Mouse (Mus musculus) MEL (cell line): ENCODE data around the gene Syt2. TPM values are rescaled to one million over a fixed set of nuclear protein-coding genes. Genes with fewer than 3 reads are reported as not detected.

ENCODE experiments used
- DNase-seq: peaks from one replicate; pipeline ENCODE4 v3.0.0; 2011; ENCODE audit warnings: low read depth, low spot score
- H3K27ac ChIP-seq: 2 replicates; pipeline ENCODE4 v1.5.1; 2012; ENCODE audit warnings: low read depth, mild to moderate bottlenecking, control low read depth, low read length, moderate library complexity; ENCODE audit not compliant: control insufficient read depth
- H3K27me3 ChIP-seq, 2 experiments: fragments of 150-350 bp in 1 of 2; sonication (generic) in 1 of 2; 2 replicates each; pipeline ENCODE4 v1.6.1; 2012; ENCODE audit warnings: low read length in 2 of 2, mild to moderate bottlenecking in 2 of 2, improper control_type of control experiment in 1 of 2, moderate library complexity in 1 of 2; ENCODE audit not compliant: insufficient read depth in 2 of 2, control insufficient read depth in 1 of 2
- H3K36me3 ChIP-seq, 2 experiments: 2 replicates each; pipeline ENCODE4 v1.6.1; 2012 to 2014; ENCODE audit warnings: low read length in 2 of 2, improper control_type of control experiment in 1 of 2, inconsistent platforms in 1 of 2, mild to moderate bottlenecking in 1 of 2; ENCODE audit not compliant: insufficient read depth in 2 of 2, control insufficient read depth in 1 of 2
- H3K4me1 ChIP-seq, 2 experiments: fragments of 150-350 bp in 1 of 2; sonication (generic) in 1 of 2; 2 replicates each; pipeline ENCODE4 v1.6.1; 2012; ENCODE audit warnings: low read length in 2 of 2, improper control_type of control experiment in 1 of 2, mild to moderate bottlenecking in 1 of 2; ENCODE audit not compliant: insufficient read depth in 2 of 2, control insufficient read depth in 1 of 2
- H3K4me3 ChIP-seq, 2 experiments: fragments of 150-350 bp in 1 of 2; sonication (generic) in 1 of 2; 2 replicates each; pipeline ENCODE4 v1.5.1; 2012; ENCODE audit warnings: low read depth in 2 of 2, low read length in 2 of 2, mild to moderate bottlenecking in 2 of 2, moderate library complexity in 2 of 2, control low read depth in 1 of 2, improper control_type of control experiment in 1 of 2; ENCODE audit not compliant: control insufficient read depth in 1 of 2, insufficient read depth in 1 of 2
- H3K79me2 ChIP-seq: 2 replicates; pipeline ENCODE4 v1.6.1; 2012; ENCODE audit warnings: mild to moderate bottlenecking, low read length, moderate library complexity; ENCODE audit not compliant: control insufficient read depth, poor library complexity, insufficient read depth
- H3K9ac ChIP-seq: 2 replicates; pipeline ENCODE4 v1.6.1; 2012; ENCODE audit warnings: low read depth, mild to moderate bottlenecking, control low read depth, low read length, moderate library complexity; ENCODE audit not compliant: control insufficient read depth, poor library complexity, severe bottlenecking
- H3K9me3 ChIP-seq: fragments of 150-350 bp; sonication (generic); replicated peaks from 2 replicates; pipeline ENCODE4 v1.6.1; 2012; ENCODE audit warnings: mild to moderate bottlenecking, low read length, improper control_type of control experiment, moderate library complexity; ENCODE audit not compliant: insufficient read depth
- BHLHE40 ChIP-seq: IDR thresholded peaks from 2 replicates; pipeline ENCODE4 v1.6.1; 2012; ENCODE audit warnings: low read depth, mild to moderate bottlenecking, inconsistent platforms, low read length, improper control_type of control experiment, borderline replicate concordance
- CHD1 ChIP-seq: IDR thresholded peaks from 2 replicates; pipeline ENCODE4 v1.6.1; 2012; ENCODE audit warnings: low read depth, mild to moderate bottlenecking, inconsistent platforms, low read length, improper control_type of control experiment
- CHD2 ChIP-seq: IDR thresholded peaks from 2 replicates; pipeline ENCODE4 v1.6.1; 2011; ENCODE audit warnings: low read length, improper control_type of control experiment
- CTCF ChIP-seq, 3 experiments: IDR thresholded peaks in 2 of 3; conservative IDR thresholded peaks in 1 of 3; 2 replicates each; pipeline ENCODE4 v1.5.1; 2011 to 2012; ENCODE audit warnings: low read length in 3 of 3, low read depth in 2 of 3, mild to moderate bottlenecking in 2 of 3, improper control_type of control experiment in 1 of 3, inconsistent platforms in 1 of 3, mixed read lengths in 1 of 3, moderate library complexity in 1 of 3; ENCODE audit not compliant: control insufficient read depth in 1 of 3, insufficient read depth in 1 of 3, poor library complexity in 1 of 3, severe bottlenecking in 1 of 3
- ELF1 ChIP-seq: IDR thresholded peaks from 2 replicates; pipeline ENCODE4 v1.6.1; 2014; ENCODE audit warnings: low read depth, mild to moderate bottlenecking, inconsistent platforms, low read length, improper control_type of control experiment, moderate library complexity
- EP300 ChIP-seq, 2 experiments: IDR thresholded peaks; 2 replicates each; pipeline ENCODE4 v1.6.1; 2011; ENCODE audit warnings: improper control_type of control experiment in 2 of 2, low read length in 2 of 2, low read depth in 1 of 2, mild to moderate bottlenecking in 1 of 2
- ETS1 ChIP-seq: IDR thresholded peaks from 2 replicates; pipeline ENCODE4 v1.6.1; 2012; ENCODE audit warnings: low read depth, mild to moderate bottlenecking, inconsistent platforms, low read length, improper control_type of control experiment, moderate library complexity
- GABPA ChIP-seq: IDR thresholded peaks from 2 replicates; pipeline ENCODE4 v1.6.1; 2012; ENCODE audit warnings: low read depth, mild to moderate bottlenecking, inconsistent platforms, low read length, improper control_type of control experiment, moderate library complexity
- HCFC1 ChIP-seq: IDR thresholded peaks from 2 replicates; pipeline ENCODE4 v1.6.1; 2012; ENCODE audit warnings: low read depth, mild to moderate bottlenecking, inconsistent platforms, low read length, improper control_type of control experiment, moderate library complexity
- KAT2A ChIP-seq: conservative IDR thresholded peaks from 2 replicates; pipeline ENCODE4 v1.6.1; 2012; ENCODE audit warnings: low read depth, low read length, improper control_type of control experiment, inconsistent platforms
- MAX ChIP-seq: IDR thresholded peaks from 2 replicates; pipeline ENCODE4 v1.6.1; 2011; ENCODE audit warnings: low read length, improper control_type of control experiment
- MAZ ChIP-seq: IDR thresholded peaks from 2 replicates; pipeline ENCODE4 v1.6.1; 2012; ENCODE audit warnings: low read depth, mild to moderate bottlenecking, inconsistent platforms, low read length, improper control_type of control experiment
- MXI1 ChIP-seq: IDR thresholded peaks from 2 replicates; pipeline ENCODE4 v1.6.1; 2011; ENCODE audit warnings: mild to moderate bottlenecking, low read depth, low read length, improper control_type of control experiment
- MYB ChIP-seq: IDR thresholded peaks from 2 replicates; pipeline ENCODE4 v1.6.1; 2011; ENCODE audit warnings: mild to moderate bottlenecking, low read depth, low read length, improper control_type of control experiment
- MYC ChIP-seq: IDR thresholded peaks from 2 replicates; pipeline ENCODE4 v1.6.1; 2011; ENCODE audit warnings: low read depth, mild to moderate bottlenecking, low read length, improper control_type of control experiment, moderate library complexity
- NELFE ChIP-seq: IDR thresholded peaks from 2 replicates; pipeline ENCODE4 v1.6.1; 2011; ENCODE audit warnings: low read depth, low read length, improper control_type of control experiment
- POLR2A ChIP-seq, 2 experiments: IDR thresholded peaks; 2 replicates each; pipeline ENCODE4 v1.6.1; 2011 to 2012; ENCODE audit warnings: low read length in 2 of 2, mild to moderate bottlenecking in 2 of 2, control low read depth in 1 of 2, improper control_type of control experiment in 1 of 2, low read depth in 1 of 2, moderate library complexity in 1 of 2; ENCODE audit not compliant: control insufficient read depth in 1 of 2, insufficient read depth in 1 of 2, poor library complexity in 1 of 2
- POLR2AphosphoS2 ChIP-seq: IDR thresholded peaks from 2 replicates; pipeline ENCODE4 v1.6.1; 2011; ENCODE audit warnings: low read length, improper control_type of control experiment
- SIN3A ChIP-seq: IDR thresholded peaks from 2 replicates; pipeline ENCODE4 v1.6.1; 2012; ENCODE audit warnings: low read length, improper control_type of control experiment, inconsistent platforms
- SMC3 ChIP-seq: IDR thresholded peaks from 2 replicates; pipeline ENCODE4 v1.6.1; 2011; ENCODE audit warnings: low read depth, low read length, improper control_type of control experiment
- TAL1 ChIP-seq: IDR thresholded peaks from 2 replicates; pipeline ENCODE4 v1.6.1; 2012; ENCODE audit warnings: mild to moderate bottlenecking, inconsistent platforms, low read length, moderate library complexity, mixed read lengths
- USF1 ChIP-seq: IDR thresholded peaks from 2 replicates; pipeline ENCODE4 v1.6.1; 2014; ENCODE audit warnings: low read depth, mild to moderate bottlenecking, inconsistent platforms, low read length, improper control_type of control experiment, moderate library complexity
- USF2 ChIP-seq, 2 experiments: IDR thresholded peaks; 2 replicates each; pipeline ENCODE4 v1.6.1; 2011 to 2012; ENCODE audit warnings: improper control_type of control experiment in 2 of 2, low read length in 2 of 2, borderline replicate concordance in 1 of 2, inconsistent platforms in 1 of 2, low read depth in 1 of 2, mild to moderate bottlenecking in 1 of 2; ENCODE audit not compliant: insufficient read depth in 1 of 2
- ZC3H11A ChIP-seq: IDR thresholded peaks from 2 replicates; pipeline ENCODE4 v1.6.1; 2012; ENCODE audit warnings: low read depth, mild to moderate bottlenecking, inconsistent platforms, low read length, improper control_type of control experiment
- ZMIZ1 ChIP-seq: IDR thresholded peaks from 2 replicates; pipeline ENCODE4 v1.6.1; 2012; ENCODE audit warnings: low read depth, mild to moderate bottlenecking, inconsistent platforms, low read length, improper control_type of control experiment, moderate library complexity
- ZNF384 ChIP-seq: IDR thresholded peaks from 2 replicates; pipeline ENCODE4 v1.6.1; 2012; ENCODE audit warnings: low read depth, mild to moderate bottlenecking, inconsistent platforms, low read length, improper control_type of control experiment
- polyA plus RNA-seq, 2 experiments: library from polyadenylated mRNA; stranded (reverse) in 1 of 2; unstranded in 1 of 2; fragments of >175 nt in 1 of 2; fragments of >200 nt in 1 of 2; gene quantifications; 2 replicates each; pipeline versions ENCODE4 v1.2.1 to v1.2.4; 2012; ENCODE audit warnings: low replicate concordance in 2 of 2, low read depth in 1 of 2; ENCODE audit not compliant: insufficient read length in 2 of 2, insufficient read depth in 1 of 2, missing spikeins in 1 of 2
- total RNA-seq: library from RNA; depleted of rRNA; stranded (reverse); fragments of 300-350 nt; gene quantifications from 2 replicates; pipeline ENCODE4 v1.2.3, GENCODE M21; 2012

The Syt2 gene
- total and polyA plus RNA-seq, 3 experiments: 0.31 TPM; not detected in 2

DNA sequence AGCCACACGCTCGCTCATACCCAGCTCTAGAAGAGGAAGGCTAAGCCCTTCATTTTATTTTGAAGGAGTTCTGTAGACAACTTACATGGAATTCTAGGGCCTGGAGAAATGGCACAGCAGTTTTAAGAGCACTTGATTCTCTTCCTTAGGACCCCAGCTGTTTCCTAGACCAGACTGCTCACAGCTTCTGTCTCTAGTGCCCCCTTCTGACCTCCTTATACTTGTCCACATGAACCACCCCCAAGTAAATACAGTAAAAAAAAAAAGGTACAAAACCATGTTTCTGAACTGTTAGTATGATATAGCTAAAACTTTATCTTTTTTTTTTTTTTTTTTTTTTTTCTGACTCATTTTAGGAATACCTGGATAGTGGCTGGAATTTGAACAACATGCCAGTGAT is 42.4 kb upstream of the Syt2 start:
- H3K9me3 ChIP-seq: no peaks in the 10 kb centered on the region
- TF ChIP-seq ZNF384: peak; percentile 66
- peak; percentile 10; the same call in 1 of the 2 replicates for TF ChIP-seq SMC3
- TF ChIP-seq CTCF (IDR thresholded peaks at IDR 0.05 in 2 of 3, conservative IDR thresholded peaks at IDR 0.05 in 1 of 3; ENCODE audit: control insufficient read depth in 1 of 3, insufficient read depth in 1 of 3, low read depth in 2 of 3, low read length in 3 of 3, poor library complexity in 1 of 3, severe bottlenecking in 1 of 3): peak in 1 of 3 experiments; percentile 22; a peak in 1 of 6 replicates
- TF ChIP-seq POLR2A (IDR thresholded peaks at IDR 0.05; ENCODE audit: control insufficient read depth in 1 of 2, insufficient read depth in 1 of 2, low read depth in 1 of 2, low read length in 2 of 2, poor library complexity in 1 of 2): no peak
- TF ChIP-seq MXI1: no peak
- H3K4me1 ChIP-seq: peaks cover 12 to 13% of the 10 kb centered on the region in 2 experiments
- H3K36me3 ChIP-seq: peaks cover 28 to 48% of the 10 kb centered on the region in 2 experiments
- no peak overlapping the region for H3K4me3 ChIP-seq
- no peak overlapping the region for H3K9ac ChIP-seq
- DNase-seq: peak; percentile 27
- H3K27me3 ChIP-seq: no peaks in the 10 kb centered on the region
- H3K27ac ChIP-seq: no peak overlapping the region
- no peaks in the 10 kb centered on the region for H3K79me2 ChIP-seq

DNA sequence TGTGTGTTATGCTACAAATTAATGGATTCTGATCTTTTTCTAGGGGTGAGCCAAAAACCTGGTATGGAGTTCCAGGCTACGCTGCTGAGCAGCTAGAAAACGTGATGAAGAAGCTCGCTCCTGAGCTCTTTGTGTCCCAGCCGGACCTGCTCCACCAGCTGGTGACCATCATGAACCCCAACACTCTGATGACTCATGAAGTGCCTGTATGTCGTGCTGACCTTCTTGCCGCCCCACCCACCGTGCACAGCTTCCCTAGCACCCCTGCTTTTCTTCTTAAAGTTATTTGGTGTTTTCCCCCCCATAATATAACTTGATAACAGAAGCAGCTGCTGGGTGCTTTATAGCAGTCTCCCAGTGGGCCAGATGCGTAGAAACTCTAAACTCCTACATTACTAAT is 40.8 kb upstream of the Syt2 start:
- H3K36me3 ChIP-seq: peaks cover 28 to 43% of the 10 kb centered on the region in 2 experiments
- TF ChIP-seq EP300 (IDR thresholded peaks at IDR 0.05; ENCODE audit: low read depth in 1 of 2, low read length in 2 of 2) (peak in 1 of 2 experiments; percentile 3; a peak in 1 of 4 replicates), BHLHE40 (no peak)
- TF ChIP-seq, all 39 proteins: peak for 1

DNA sequence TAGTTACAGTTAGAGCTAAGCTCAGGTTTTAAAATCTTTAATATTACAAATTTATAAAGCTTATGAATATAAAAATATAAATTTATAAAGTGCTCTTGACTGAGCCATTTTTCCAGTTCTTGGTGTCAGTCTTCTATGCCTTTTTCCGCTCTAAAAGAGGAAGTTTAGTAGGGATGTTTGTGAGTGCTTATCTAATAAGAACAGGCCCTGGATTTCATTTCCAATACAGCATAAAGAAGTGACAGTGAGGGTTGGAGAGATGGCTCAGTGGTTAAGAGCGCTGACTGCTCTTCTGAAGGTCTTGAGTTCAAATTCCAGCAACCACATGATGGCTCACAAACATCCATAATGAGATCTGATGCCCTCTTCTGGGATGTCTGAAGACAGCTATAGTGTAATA is 40.1 kb upstream of the Syt2 start:
- H3K4me1 ChIP-seq: peaks cover 12 to 13% of the 10 kb centered on the region in 2 experiments
- DNase-seq: peak; percentile 91
- no peak overlapping the region for H3K9ac ChIP-seq
- H3K9me3 ChIP-seq: no peaks in the 10 kb centered on the region
- H3K27me3 ChIP-seq: no peaks in the 10 kb centered on the region
- no peaks in the 10 kb centered on the region for H3K79me2 ChIP-seq
- no peak overlapping the region for H3K4me3 ChIP-seq
- peak overlapping the region; percentile 82 for H3K27ac ChIP-seq
- peaks cover 28 to 41% of the 10 kb centered on the region in 2 experiments for H3K36me3 ChIP-seq
- TF ChIP-seq MXI1: 0 out of 2 replicates have a peak, but pooled peaks have one; percentile 19
- no peak for TF ChIP-seq GABPA
- TF ChIP-seq ETS1: peak; percentile 70; the same call in 1 of the 2 replicates
- TF ChIP-seq ZC3H11A: 0 out of 2 replicates have a peak, but pooled peaks have one; percentile 2
- 0 out of 2 replicates have a peak, but pooled peaks have one; percentile 33 for TF ChIP-seq HCFC1
- TF ChIP-seq NELFE: no peak
- TF ChIP-seq ZMIZ1: peak; percentile 52; the same call in 1 of the 2 replicates
- TF ChIP-seq MAZ: no peak
- 0 out of 2 replicates have a peak, but pooled peaks have one; percentile 43 for TF ChIP-seq CHD1
- peak; percentile 49; the same call in 1 of the 2 replicates for TF ChIP-seq POLR2AphosphoS2
- TF ChIP-seq MYB: peak; percentile 49; the same call in 1 of the 2 replicates
- no peak for TF ChIP-seq USF1
- TF ChIP-seq MYC: peak; percentile 74; the same call in 1 of the 2 replicates
- TF ChIP-seq MAX: no peak
- TF ChIP-seq KAT2A: 0 out of 2 replicates have a peak, but pooled peaks have one; percentile 18
- TF ChIP-seq POLR2A (IDR thresholded peaks at IDR 0.05; ENCODE audit: control insufficient read depth in 1 of 2, insufficient read depth in 1 of 2, low read depth in 1 of 2, low read length in 2 of 2, poor library complexity in 1 of 2): no peak
- 0 out of 2 replicates have a peak, but pooled peaks have one; percentile 39 for TF ChIP-seq ELF1
- no peak for TF ChIP-seq CHD2
- TF ChIP-seq TAL1: peak; percentile 88
- peak; percentile 83 for TF ChIP-seq SIN3A
- no peak for TF ChIP-seq USF2 (IDR thresholded peaks at IDR 0.05; ENCODE audit: borderline replicate concordance in 1 of 2, insufficient read depth in 1 of 2, low read depth in 1 of 2, low read length in 2 of 2)

More for the DNA sequence above, 40.8 kb upstream of the Syt2 start:
- Histone ChIP-seq H3K79me2 (no peaks in the 10 kb centered on the region), H3K27ac (peak overlapping the region; percentile 41), H3K9me3 (no peaks in the 10 kb centered on the region), H3K27me3 (no peaks in the 10 kb centered on the region), H3K4me3 (no peak overlapping the region), H3K4me1 (peaks cover 12 to 13% of the 10 kb centered on the region in 2 experiments), H3K9ac (no peak overlapping the region)
- peak; percentile 46 for DNase-seq
